Mouse (Mus musculus): ENCODE measurements around the gene Kcna6. TPM values are rescaled to one million over a fixed set of nuclear protein-coding genes. Genes with fewer than 3 reads are reported as not detected.

The Kcna6 gene
- polyA plus RNA-seq, 1 experiment: 0.01 TPM

GRCm38 (mm10) chr6:126678961-126679360, 61.5 kb downstream of the Kcna6 start:
- no peak for TF ChIP-seq CEBPB (IDR thresholded peaks at IDR 0.05; ENCODE audit: low read depth)
- TF ChIP-seq MYOD1 (IDR thresholded peaks at IDR 0.05; ENCODE audit: control insufficient read depth, insufficient read length, low read depth): no peak
- no peak for TF ChIP-seq MYOG (IDR thresholded peaks at IDR 0.05; ENCODE audit: control insufficient read depth, extremely low read depth, insufficient read length)
- TF ChIP-seq CTCF (IDR thresholded peaks at IDR 0.05; ENCODE audit: control insufficient read depth, insufficient read depth, insufficient read length): no peak
- no peak for TF ChIP-seq USF1 (IDR thresholded peaks at IDR 0.05; ENCODE audit: low read depth)
- no peak for TF ChIP-seq MAX (IDR thresholded peaks at IDR 0.05)
- TF ChIP-seq FOSL1 (IDR thresholded peaks at IDR 0.05; ENCODE audit: insufficient read depth, low read length, poor library complexity, severe bottlenecking): no peak

GRCm38 (mm10) chr6:126667001-126667400, 73.5 kb downstream of the Kcna6 start:
- Histone ChIP-seq H3K79me2 (ENCODE audit: control insufficient read depth, insufficient read depth) (no peaks in the 10 kb centered on the region), H3ac (ENCODE audit: control insufficient read depth, insufficient read length, low read depth) (no peak overlapping the region), H3K27me3 (ENCODE audit: control insufficient read depth, insufficient read depth, insufficient read length) (peaks cover 12% of the 10 kb centered on the region), H3K4me3 (ENCODE audit: insufficient read depth, poor library complexity, severe bottlenecking) (no peak overlapping the region), H3K36me3 (ENCODE audit: control insufficient read depth, insufficient read depth) (no peaks in the 10 kb centered on the region), H3K79me3 (ENCODE audit: low read depth) (no peaks in the 10 kb centered on the region)
- TF ChIP-seq MAX (IDR thresholded peaks at IDR 0.05): no peak
- no peak for TF ChIP-seq CTCF (IDR thresholded peaks at IDR 0.05; ENCODE audit: control insufficient read depth, insufficient read depth, insufficient read length)
- no peak for TF ChIP-seq MYOD1 (IDR thresholded peaks at IDR 0.05; ENCODE audit: control insufficient read depth, insufficient read length, low read depth)
- TF ChIP-seq CEBPB (IDR thresholded peaks at IDR 0.05; ENCODE audit: low read depth): no peak
- no peak for TF ChIP-seq USF1 (IDR thresholded peaks at IDR 0.05; ENCODE audit: low read depth)

More at GRCm38 (mm10) chr6:126678961-126679360, 61.5 kb downstream of the Kcna6 start:
- H3K27me3 ChIP-seq (ENCODE audit: control insufficient read depth, insufficient read depth, insufficient read length): peaks cover 30% of the 10 kb centered on the region
- H3K79me2 ChIP-seq (ENCODE audit: control insufficient read depth, insufficient read depth): no peaks in the 10 kb centered on the region
- H3K4me3 ChIP-seq (ENCODE audit: insufficient read depth, poor library complexity, severe bottlenecking): no peak overlapping the region
- H3ac ChIP-seq (ENCODE audit: control insufficient read depth, insufficient read length, low read depth): no peak overlapping the region
- H3K79me3 ChIP-seq (ENCODE audit: low read depth): no peaks in the 10 kb centered on the region
- H3K36me3 ChIP-seq (ENCODE audit: control insufficient read depth, insufficient read depth): no peaks in the 10 kb centered on the region

GRCm38 (mm10) chr6:126666091-126666490, 74.4 kb downstream of the Kcna6 start:
- Histone ChIP-seq H3K27me3 (ENCODE audit: control insufficient read depth, insufficient read depth, insufficient read length) (peaks cover 14% of the 10 kb centered on the region), H3K36me3 (ENCODE audit: control insufficient read depth, insufficient read depth) (no peaks in the 10 kb centered on the region)

GRCm38 (mm10) chr6:126664569-126664968, 75.9 kb downstream of the Kcna6 start:
- Histone ChIP-seq H3K79me2 (ENCODE audit: control insufficient read depth, insufficient read depth) (no peaks in the 10 kb centered on the region), H3ac (ENCODE audit: control insufficient read depth, insufficient read length, low read depth) (no peak overlapping the region), H3K27me3 (ENCODE audit: control insufficient read depth, insufficient read depth, insufficient read length) (peaks cover 21% of the 10 kb centered on the region), H3K36me3 (ENCODE audit: control insufficient read depth, insufficient read depth) (no peaks in the 10 kb centered on the region), H3K4me3 (ENCODE audit: insufficient read depth, poor library complexity, severe bottlenecking) (no peak overlapping the region), H3K79me3 (ENCODE audit: low read depth) (no peaks in the 10 kb centered on the region)
- TF ChIP-seq MYOD1 (IDR thresholded peaks at IDR 0.05; ENCODE audit: control insufficient read depth, insufficient read length, low read depth): no peak
- TF ChIP-seq MYOG (IDR thresholded peaks at IDR 0.05; ENCODE audit: control insufficient read depth, extremely low read depth, insufficient read length): no peak
- TF ChIP-seq CEBPB (IDR thresholded peaks at IDR 0.05; ENCODE audit: low read depth): no peak
- TF ChIP-seq USF1 (IDR thresholded peaks at IDR 0.05; ENCODE audit: low read depth): no peak
- no peak for TF ChIP-seq MAX (IDR thresholded peaks at IDR 0.05)
- TF ChIP-seq FOSL1 (IDR thresholded peaks at IDR 0.05; ENCODE audit: insufficient read depth, low read length, poor library complexity, severe bottlenecking): no peak
- TF ChIP-seq CTCF (IDR thresholded peaks at IDR 0.05; ENCODE audit: control insufficient read depth, insufficient read depth, insufficient read length): no peak

More at GRCm38 (mm10) chr6:126666091-126666490, 74.4 kb downstream of the Kcna6 start:
- TF ChIP-seq USF1 (IDR thresholded peaks at IDR 0.05; ENCODE audit: low read depth) (no peak), MYOG (IDR thresholded peaks at IDR 0.05; ENCODE audit: control insufficient read depth, extremely low read depth, insufficient read length) (no peak), MYOD1 (IDR thresholded peaks at IDR 0.05; ENCODE audit: control insufficient read depth, insufficient read length, low read depth) (no peak), CTCF (IDR thresholded peaks at IDR 0.05; ENCODE audit: control insufficient read depth, insufficient read depth, insufficient read length) (no peak), CEBPB (IDR thresholded peaks at IDR 0.05; ENCODE audit: low read depth) (no peak), FOSL1 (IDR thresholded peaks at IDR 0.05; ENCODE audit: insufficient read depth, low read length, poor library complexity, severe bottlenecking) (no peak), MAX (IDR thresholded peaks at IDR 0.05) (no peak)
- no peaks in the 10 kb centered on the region for H3K79me2 ChIP-seq (ENCODE audit: control insufficient read depth, insufficient read depth)
- no peak overlapping the region for H3K4me3 ChIP-seq (ENCODE audit: insufficient read depth, poor library complexity, severe bottlenecking)
- no peak overlapping the region for H3ac ChIP-seq (ENCODE audit: control insufficient read depth, insufficient read length, low read depth)
- H3K79me3 ChIP-seq (ENCODE audit: low read depth): no peaks in the 10 kb centered on the region

Other genes with a start within 250 kb of the Kcna6 start
- not detected for gene Kcna5, start 205.3 kb downstream of the Kcna6 start, polyA plus RNA-seq (2012; fragmentation: generic; extraction: Trizol)
- not detected for gene Kcna1, start 94.3 kb downstream of the Kcna6 start, polyA plus RNA-seq (2012; fragmentation: generic; extraction: Trizol)
- gene Ndufa9, start 108.5 kb upstream of the Kcna6 start, polyA plus RNA-seq (2012; fragmentation: generic; extraction: Trizol): 140 TPM
- not detected for gene Akap3, start 112.4 kb upstream of the Kcna6 start, polyA plus RNA-seq (2012; fragmentation: generic; extraction: Trizol)
- 0.09 TPM for gene Dyrk4, start 181.2 kb upstream of the Kcna6 start, polyA plus RNA-seq (2012; fragmentation: generic; extraction: Trizol)
- gene Rad51ap1, start 198.9 kb upstream of the Kcna6 start, polyA plus RNA-seq (2012; fragmentation: generic; extraction: Trizol): 10.5 TPM
- 12.2 TPM for gene D6Wsu163e, start 199.3 kb upstream of the Kcna6 start, polyA plus RNA-seq (2012; fragmentation: generic; extraction: Trizol)

Data from C2C12 (cell line).